Mouse (Mus musculus): Measurements from ENCODE around the gene Tnrc6b.
"Not testable (repeated sequence)": the region's sequence is repeated elsewhere in the genome, so short reads cannot be mapped to it uniquely, and the experiment has no call there.

DNA sequence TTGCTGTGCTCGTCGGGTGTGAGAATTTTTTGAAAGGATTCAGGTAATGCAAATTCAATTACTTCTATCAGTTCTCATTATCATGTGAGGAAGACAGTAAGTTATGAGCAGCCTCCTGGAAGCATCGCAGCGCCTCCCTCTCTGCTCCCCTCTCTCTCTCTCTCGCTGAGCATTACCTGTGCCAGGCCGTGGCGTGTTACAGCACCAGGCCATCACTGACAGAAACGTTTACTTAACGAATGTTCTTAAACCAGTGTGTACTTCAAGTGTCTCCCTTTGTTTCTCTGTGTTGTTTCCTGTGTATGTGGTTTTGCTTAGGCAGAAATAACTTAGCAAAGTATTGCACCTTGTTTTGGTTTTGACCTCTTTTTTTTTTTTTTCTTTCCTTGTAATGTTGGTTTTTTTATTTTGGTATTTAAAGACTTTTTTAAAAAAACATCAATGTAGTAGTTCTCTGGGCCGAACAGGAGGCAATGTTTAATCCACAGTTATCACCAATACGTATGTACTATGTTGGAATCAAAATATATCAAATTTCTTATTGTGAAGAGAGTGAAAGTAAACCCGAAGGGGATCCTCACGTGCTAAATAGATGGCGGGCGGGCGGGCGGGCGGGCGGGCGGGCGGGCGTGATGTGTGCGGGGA lies 219.7 kb downstream of the Tnrc6b start:
- TF ChIP-seq MYOD1 (IDR thresholded peaks at IDR 0.05; ENCODE audit: control insufficient read depth, insufficient read length, low read depth); USF1 (IDR thresholded peaks at IDR 0.05; ENCODE audit: low read depth); MYOG (IDR thresholded peaks at IDR 0.05; ENCODE audit: control insufficient read depth, extremely low read depth, insufficient read length): not testable (repeated sequence)
